Mouse (Mus musculus): ENCODE results near the gene Hkdc1.

- TF ChIP-seq CTCF (IDR thresholded peaks at IDR 0.05; ENCODE audit: low read depth): no peak
- TF ChIP-seq EP300 (IDR thresholded peaks at IDR 0.05; ENCODE audit: low read depth): no peak
Observed at GRCm38 (mm10) chr10:62469736-62470135, 47.4 kb upstream of the Hkdc1 start.
